Mouse (Mus musculus): ENCODE data around the gene Tmem17. TPM values are rescaled to one million over a fixed set of nuclear protein-coding genes. Genes with fewer than 3 reads are reported as not detected.

Tmem17 gene
- total RNA-seq, 2 experiments from 2014 or later = 4.5 to 4.7 TPM

DNA sequence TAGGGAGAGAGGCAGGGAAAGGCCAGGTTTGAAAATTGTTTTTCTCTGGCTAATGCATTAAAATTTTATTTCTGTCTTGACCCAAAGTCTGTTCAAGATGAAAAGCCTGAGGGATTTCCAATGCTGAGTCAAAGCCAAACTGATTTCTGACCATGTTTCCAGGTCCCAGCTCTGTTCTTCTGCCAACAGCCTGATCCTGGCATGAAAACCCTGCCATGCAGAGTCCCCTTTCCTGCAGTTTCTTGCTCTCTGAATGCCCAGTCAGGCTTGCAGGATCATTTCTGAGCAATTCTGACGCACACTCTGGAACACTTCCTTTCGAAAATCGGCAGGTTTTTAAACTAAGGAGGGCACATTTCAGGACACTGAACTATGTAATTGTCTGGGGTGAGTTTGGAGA is 52.8 kb downstream of the Tmem17 start:
- DNase-seq (ENCODE audit: low spot score in 2 of 2) = no peak

Other genes starting within 250 kb of the Tmem17 start
- gene Ehbp1, start 169.8 kb upstream of the Tmem17 start, total RNA-seq (2021) = 10 to 100 TPM; 42.8 to 45.5 TPM

Data from layer of hippocampus, adult 18-20 months (tissue).